Mouse (Mus musculus) 3134 (cell line): ENCODE measurements around the gene Ifi203.
A peak's percentile ranks its signal among the peaks of the same experiment; 100 is the strongest.
"Not testable (repeated sequence)": the region's sequence is repeated elsewhere in the genome, so short reads cannot be mapped to it uniquely, and the experiment has no call there.

ENCODE experiments used
- DNase-seq: peaks from one replicate; pipeline ENCODE4 v3.0.0-alpha.2; 2011; ENCODE audit warnings: low spot score; ENCODE audit not compliant: insufficient read length; ENCODE audit errors: extremely low read depth

The Ifi203 gene

DNA sequence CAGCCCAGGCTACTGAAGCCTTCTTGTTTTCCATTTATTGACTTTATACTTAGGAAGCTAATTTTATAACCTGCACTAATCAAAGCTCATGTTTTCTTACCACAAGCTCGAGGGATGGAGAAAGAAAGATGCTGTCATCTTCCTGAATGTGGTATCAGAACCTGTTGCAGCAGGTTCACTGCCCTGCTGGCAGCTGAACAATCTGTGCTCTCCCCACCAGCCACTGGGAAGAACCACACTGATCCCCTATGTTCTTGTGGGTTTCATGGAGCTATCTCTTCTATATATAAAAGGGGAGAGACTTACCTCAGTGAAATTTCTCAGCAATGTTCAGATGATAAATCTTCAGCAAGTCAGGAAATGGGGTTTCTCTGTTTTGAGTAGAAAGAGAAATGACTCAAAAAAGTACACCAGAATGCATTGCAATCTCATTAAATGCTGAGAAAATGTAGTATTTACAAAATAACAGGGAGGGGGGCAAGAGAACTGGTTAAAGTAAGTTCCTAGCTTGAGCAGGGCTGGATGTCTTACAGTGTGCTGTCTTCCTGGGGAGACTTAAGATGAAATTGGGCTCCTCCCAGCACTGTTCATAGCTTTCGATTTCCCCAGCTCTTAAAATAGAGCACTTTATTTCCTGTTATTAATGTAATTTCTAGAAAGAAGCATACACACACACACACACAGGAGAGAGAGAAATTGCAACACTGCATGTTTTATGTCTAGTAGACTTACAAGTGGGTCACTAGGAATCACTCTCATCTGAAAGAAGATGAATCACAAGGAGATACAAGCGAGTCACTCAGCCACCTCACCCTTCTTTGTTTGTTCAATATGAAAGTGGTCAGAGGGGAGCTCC, at the start of gene Ifi203, which contains the start of gene Mndal:
Gene Ifi203 (minus strand): TSS at position 749 of the 856 bp plus-strand sequence.
Gene Mndal (minus strand): TSS at position 568 of the 856 bp plus-strand sequence.
- DNase-seq, result peak; percentile 9

DNA sequence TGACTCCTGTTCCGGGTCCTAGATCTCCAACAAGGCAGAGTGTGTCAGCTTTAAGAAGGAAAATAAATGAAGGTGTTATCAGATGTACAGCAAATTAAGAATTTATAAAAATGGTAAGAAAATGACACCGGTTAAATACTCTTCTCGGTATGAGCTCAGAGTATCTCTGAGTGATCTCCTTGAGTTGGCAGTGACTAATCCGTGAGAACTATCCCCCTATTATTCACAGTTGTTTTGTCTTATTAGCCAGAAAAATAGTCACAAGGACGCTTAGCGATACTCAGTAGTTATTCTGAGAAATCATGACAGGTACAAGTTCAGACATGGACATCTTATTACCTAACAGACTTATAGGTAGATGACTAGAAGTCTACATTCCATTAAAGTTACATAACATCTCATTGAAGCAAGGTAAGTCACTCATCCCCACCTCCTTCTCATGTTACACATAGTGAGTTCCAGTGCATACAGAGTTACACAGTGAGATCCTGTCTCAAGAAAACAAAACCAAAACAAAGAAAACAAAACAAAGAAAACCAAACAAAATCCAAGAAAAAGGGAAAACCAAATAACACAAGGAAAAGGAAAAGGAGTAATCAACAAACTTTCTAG, 40.3 kb upstream of the Ifi203 start, which contains the start of gene Ifi202b:
Gene Ifi202b (minus strand): TSS at position 51 of the 612 bp plus-strand sequence.
- not testable (repeated sequence) for DNase-seq

DNA sequence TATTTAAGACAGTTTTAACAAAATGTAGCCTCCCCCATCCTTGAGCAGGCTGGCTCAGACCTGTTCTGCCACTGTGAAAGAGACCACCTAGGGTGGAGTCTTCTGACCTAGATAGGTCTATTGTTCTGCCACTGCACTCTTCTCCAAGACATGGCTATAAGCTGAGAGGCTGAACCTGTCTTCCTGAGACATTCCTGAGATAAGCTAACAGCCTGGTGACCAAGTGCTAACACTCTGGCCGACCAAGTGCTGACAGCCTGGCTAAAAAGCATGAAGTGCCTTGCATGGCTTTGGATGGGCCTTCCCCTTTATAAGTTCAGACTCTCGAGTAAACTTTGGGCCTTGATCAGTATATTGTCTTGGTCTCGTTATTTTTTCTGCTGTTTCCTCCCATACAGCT, 38.6 kb upstream of the Ifi203 start:
- not testable (repeated sequence) for DNase-seq

DNA sequence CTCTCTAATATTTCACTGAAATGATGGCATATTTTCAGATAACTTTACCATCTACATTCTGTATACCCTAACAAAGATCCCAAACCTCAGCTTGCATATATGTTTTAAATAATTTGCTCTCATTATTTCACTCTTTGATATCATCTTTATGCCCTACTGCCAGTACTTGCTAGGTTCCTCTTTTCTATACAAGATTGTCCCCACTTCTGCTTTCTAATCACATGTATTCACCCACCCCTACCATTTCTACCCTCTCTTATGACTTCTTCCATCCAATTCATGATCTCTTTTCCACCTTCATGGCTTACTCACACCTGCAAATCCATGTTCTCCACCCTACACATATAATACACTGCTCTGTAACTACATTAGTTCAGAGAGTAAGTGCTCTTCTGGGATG, 35.1 kb upstream of the Ifi203 start:
- DNase-seq, result no peak

DNA sequence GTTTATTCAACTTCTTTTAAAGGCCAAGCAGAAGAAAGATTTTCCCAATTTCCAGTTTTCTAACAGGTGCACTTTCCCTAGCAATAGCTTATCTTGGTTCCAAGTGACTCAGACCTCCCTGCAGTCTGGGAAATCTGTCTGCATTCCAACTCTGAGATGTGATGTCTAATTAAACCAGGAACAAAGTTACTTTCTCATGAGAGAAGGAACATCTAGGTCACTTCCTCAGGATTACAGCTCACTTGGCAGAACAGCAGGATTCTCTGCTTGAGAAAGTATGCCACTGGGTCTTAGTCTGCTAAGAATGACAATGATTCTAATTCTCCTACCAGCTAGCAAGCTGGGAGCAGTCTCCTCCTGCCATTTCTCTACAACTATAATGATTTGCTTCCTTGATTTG, 30.6 kb upstream of the Ifi203 start:
- DNase-seq, result no peak

DNA sequence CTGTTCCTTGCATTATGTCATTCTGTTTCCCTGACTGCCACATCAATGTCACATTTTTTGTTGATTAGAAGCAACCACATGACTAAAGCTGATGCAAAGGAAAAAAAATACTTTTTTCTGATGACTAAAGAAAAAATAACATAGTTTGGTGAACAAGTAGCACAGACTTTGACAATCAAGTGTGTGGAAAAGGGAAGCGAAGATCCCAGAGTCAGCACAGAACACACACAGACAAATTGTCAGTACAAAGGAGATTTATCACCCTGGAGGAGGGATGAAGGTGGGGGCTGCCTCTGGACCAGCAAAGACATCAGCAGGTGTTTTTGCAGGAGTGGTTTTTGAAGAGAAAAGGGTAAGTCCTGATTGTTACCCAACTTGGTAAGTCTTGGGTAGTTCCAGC, 19.0 kb upstream of the Ifi203 start:
- DNase-seq, result not testable (repeated sequence)

DNA sequence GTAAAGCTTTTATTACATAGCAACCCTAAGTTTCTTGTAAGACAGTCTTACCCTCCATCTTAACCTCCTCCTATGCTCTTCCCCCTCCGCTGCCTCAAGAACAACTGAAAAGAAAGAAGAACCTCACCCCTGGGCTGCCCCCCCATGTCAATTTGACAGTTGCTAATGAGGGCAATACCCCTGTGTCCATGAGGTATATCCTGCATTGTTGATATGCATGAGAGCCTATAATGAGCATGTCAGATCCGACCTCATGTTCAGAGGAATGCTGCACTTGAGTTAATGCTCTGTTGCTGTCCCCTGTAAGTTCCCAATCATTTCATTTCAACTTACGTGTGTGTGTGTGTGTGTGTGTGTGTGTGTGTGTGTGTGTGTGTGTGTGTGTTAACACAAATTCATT, 17.5 kb upstream of the Ifi203 start:
- DNase-seq, result not testable (repeated sequence)

DNA sequence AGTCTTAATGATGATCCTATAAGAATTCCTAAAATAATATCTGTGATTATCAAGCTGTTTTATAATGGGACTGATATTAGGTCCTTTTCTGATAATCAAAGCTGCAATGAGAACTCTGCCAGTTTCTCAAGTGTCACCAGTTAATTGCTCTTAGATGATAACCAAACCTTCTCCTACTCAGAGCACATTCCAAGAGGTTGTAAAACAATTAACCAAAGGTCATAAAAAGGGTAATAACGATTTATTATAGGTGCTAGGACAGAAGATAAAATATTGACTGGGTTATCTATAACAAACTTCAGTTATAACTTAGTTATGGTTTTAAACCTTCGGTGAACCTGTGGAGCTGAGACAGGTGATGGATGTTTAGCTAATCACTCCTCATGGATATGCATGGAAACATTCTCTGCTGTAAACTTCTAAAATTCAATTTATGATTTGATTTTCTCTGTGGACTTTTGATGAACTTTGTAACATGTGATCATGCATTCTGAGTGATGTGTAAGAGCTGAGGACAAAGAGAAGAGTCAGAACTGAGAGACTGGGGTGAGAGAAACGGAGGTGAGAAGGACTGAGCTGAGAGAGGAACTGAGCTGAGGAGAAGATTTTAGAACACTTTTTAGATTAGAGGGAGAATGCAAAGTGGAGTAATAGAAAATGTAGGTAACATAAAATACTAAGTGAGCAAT, 13.5 kb upstream of the Ifi203 start:
- DNase-seq, result not testable (repeated sequence)

DNA sequence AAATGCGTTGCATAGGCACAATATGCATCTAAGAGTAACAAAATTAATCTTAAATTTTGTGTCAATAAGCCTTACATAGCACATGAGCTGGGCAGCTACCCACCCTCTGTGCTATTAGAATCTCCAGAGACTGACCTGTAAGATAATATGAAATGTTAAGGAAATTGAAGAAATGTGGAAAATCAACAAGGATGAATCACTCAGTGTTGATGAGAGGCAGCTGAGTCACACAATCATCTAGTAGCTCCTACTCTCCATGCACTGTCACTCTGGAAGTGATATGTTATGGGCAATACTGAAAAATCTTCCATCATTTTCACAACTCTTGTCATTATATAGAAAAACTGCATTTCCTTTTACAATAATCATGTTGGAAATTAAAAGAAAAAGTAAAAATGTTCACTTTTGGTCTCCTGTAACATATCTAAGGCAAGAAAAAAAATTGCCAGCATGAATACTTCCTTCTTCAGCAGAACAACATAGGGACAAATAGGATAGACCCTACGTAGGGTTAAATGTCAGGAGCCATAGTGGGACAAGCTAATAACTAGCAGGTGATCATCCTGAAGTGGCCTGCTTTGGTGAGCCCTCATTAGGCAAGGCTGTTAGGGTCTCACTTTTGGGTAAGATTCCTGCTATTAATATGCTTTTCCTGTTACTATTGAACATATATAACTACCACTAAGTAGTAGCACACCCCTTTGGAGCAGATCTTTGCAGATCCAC, 12.8 kb upstream of the Ifi203 start:
- peak; percentile 17 for DNase-seq

DNA sequence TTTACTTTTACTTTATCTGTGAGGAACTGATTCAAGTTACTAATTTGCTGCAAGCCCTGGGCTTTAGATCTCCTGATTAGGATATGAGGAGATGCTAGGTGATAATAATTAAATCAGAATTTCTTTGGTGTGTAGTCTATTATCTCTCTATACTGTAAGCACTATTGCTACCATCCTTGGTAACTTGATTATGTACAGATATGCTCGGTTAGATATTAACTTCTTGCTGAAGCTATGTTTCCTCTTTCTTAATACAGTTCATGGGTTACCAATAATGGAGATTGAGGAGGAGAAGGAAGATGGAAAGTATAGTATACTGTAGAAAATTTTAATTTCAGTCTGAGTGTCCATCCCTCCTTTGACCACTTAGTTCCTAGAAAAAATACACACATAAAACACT, 11.1 kb upstream of the Ifi203 start:
- DNase-seq, result no peak

DNA sequence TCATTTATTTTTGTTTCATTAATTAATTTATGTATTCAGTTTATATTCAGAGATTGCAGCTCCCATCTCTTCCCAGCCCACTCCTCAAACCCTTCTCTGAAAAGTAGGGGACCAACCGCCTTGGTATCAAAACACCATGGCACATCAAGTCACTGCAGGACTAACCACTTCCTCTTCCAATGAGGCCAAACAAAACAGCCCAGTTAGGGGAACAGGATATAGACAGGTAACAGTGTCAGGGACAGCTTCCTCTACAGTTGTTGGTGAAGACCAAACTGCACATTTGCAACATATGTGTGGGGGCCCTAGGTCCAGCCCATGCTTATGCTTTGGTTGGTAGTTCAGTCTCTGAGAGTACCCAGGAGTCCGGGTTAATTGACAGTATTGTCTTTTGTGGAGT, 6.6 kb upstream of the Ifi203 start:
- DNase-seq, result not testable (repeated sequence)

DNA sequence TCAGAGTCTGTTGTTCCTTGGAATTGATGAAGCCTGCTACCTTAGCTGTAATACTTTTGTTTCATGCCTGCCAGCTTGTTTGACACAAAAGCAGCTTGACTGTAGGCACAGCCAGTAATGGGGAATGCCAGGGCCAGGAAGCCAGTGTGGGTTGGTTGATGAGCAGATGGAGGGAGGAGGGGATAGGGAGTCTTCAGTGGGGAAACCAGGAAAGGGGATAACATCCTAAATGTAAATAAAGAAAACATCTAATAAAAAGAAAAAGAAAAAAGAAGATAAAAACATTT, 251 bp upstream of the Ifi203 start:
- DNase-seq, result peak; percentile 48

DNA sequence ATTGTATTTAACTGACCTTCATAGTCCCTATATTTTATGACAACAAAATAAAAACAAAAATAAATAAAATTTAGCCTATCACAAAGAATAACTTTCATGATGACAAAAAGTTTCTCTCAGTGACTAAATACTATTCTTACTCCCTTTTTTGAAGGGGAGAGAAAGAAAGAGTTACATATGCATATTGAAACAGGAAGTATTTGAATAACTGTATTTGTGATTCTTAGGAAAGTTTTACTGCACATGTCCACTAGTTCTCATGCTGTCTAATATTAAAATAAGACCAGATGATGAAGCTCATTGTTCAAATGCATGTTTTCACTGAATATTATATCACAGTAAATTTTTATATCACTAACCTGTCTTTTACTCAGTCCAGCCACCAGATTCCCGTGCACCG, 950 bp downstream of the Ifi203 start:
- DNase-seq, result not testable (repeated sequence)

DNA sequence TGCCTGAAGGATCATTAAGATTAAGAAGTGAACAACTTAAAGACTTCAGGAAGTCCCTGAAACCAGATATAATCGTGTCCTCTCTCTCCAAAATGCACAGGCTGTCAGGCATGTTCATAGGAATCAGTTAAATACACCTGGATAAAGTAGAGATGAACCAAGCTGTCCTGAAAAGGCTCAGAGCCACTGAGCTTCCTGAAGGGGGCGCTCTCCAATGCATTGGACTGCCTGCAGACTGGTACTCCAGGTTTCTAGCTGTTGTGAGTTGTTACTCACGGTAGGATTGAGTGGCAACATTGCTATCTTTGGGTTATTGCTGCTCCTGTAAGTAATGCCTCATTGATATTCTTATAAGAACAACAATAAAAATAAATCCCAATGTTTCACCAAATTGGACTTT, 23.2 kb downstream of the Ifi203 start:
- DNase-seq, result not testable (repeated sequence)

DNA sequence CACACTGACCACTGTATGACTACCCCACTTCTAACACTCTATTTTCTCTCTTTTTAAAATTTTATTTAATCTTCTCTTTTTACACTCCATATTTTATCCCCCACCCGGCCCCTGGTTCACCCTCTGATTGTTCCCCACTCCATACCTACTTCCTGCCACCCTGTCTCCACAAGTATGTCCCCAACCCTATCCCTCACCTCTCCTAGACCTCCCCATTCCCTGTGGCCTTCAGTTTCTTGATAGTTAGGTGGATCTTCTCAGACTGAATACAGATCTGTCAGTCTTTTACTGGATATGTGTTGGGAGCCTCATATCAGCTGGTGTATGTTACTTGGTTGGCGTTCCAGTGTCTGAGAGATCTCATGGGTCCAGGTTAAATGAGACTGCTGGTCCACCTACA, 27.9 kb downstream of the Ifi203 start:
- no peak for DNase-seq

DNA sequence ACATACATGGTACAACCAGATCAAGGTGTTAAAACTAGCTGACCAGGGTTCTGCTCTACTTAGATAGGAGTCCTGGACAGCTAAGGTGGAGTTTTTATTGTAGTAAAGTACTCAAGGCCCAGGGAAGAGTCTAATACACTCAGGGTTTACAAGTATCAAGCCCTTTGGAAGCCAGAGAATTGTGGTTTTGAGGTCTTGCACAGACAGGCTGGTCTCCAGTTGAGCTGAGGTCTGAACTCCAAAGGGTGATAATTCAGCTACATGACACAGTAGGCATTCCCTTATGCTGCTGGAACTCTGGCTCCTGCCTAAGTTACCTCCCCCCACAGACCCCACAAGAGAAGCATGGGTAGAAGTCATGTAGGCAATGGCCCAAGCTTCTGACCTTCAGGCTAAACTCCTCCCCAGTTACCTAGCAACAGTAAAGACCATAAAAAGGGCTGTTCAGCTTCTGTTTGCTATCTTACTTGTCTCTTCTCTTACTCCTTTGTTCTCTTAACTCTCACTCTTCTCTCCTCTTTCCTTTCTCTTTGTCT, 29.1 kb downstream of the Ifi203 start:
- peak; percentile 49 for DNase-seq

DNA sequence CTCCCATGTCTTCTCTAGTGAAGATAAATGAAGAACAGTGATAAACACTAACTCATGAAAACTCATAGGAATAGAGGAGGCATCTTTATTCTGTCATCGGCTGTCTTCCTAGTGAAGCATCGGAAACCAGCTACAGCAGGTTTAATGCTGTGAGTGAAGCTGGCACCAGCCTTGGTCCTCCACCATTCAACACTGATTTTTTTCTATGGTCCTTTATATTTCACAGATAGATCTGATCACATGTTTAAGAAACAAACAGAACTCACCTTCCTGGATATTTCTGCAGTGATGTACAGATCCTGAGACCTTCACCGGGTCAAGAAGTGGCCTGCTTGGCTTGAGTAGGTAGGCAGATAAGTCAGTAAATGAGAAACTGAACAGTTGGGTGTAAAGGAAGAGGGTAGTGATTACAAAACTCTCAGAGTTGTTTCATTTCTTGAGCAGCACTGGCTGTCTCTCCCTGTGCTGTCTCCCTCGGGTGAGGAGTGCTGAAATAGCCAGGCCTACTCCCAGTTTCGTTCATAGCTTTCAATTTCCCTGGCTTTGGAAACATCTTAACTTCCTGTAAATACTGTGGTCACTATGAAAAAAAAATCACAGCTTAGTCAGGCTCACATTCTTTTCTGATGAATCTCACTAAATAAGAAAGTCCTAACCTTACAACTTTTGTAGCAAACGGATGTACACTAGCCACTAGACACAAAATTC, 29.8 kb downstream of the Ifi203 start, which contains the start of gene Ifi211:
Gene Ifi211 (minus strand): TSS at position 499 of the 708 bp plus-strand sequence.
- peak; percentile 85 for DNase-seq

DNA sequence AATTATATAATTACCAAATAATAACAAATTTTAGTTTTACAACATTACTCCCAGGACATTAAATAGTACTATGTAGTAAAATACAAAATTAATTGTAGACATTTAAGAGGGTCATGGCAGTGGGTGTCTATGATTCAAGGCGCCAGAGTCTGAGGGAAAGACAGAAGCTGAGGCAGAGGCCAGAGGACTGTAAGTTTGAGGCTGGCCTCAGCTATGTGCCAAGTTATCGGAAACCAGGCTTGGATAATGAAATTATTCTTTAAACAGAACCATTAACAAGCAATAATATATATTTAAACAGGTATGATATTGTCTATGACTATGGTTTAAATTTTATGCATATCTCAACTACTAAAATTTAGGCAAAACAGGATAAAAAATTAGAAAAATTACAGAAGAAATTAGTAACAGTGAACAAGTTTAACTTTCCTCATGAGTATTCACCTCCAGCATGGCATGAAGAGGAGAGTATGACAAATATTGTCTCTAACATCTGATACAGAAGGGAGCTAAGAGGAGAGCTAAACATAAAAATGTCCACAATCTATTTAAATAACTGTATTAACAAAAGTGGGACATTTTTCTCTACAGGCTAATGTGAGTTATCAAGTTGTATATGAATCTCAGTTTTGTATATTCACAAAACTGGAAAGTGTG, 30.5 kb downstream of the Ifi203 start:
- no peak for DNase-seq

DNA sequence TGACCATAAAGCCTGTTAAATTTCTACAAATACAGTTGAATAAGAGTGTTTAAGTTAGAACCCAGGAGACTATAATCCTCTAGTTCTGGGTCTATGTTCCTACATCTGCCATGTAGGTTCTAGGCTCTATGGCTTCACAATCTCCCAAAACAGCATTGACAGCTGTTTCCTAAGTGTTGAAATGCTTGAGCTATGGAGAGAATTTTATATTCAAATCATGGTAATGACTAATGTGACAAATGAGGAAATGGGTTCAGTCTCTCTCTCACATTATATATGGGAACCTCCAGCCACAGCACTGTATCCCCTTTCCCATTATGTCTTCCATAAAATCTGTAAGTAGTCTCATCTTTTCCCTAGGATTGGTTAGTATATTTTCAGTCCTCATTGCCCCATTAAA, 34.1 kb downstream of the Ifi203 start:
- not testable (repeated sequence) for DNase-seq
